Mouse (Mus musculus) myocyte (in vitro differentiated cells): ENCODE results near the gene Ppp4r1. TPM values are rescaled to one million over a fixed set of nuclear protein-coding genes. Genes with fewer than 3 reads are reported as not detected.

Experiments used
- H3K27me3 ChIP-seq: one replicate; pipeline ENCODE4 v1.6.1; 2011; ENCODE audit not compliant: control insufficient read depth, insufficient read depth, insufficient read length
- H3K36me3 ChIP-seq: one replicate; pipeline ENCODE4 v1.6.1; 2011; ENCODE audit not compliant: control insufficient read depth, insufficient read depth
- H3K4me2 ChIP-seq: one replicate; pipeline ENCODE4 v1.6.1; 2011; ENCODE audit warnings: low read depth, control low read depth
- H3K4me3 ChIP-seq: one replicate; pipeline ENCODE4 v1.5.1; 2011; ENCODE audit warnings: mild to moderate bottlenecking, control low read depth, moderate library complexity
- H3K79me2 ChIP-seq: one replicate; pipeline ENCODE4 v1.6.1; 2011; ENCODE audit not compliant: control insufficient read depth, insufficient read depth
- H3ac ChIP-seq: one replicate; pipeline ENCODE4 v1.6.1; 2011; ENCODE audit not compliant: control insufficient read depth, insufficient read length
- CEBPB ChIP-seq: IDR thresholded peaks from 2 replicates; pipeline ENCODE4 v1.6.1; 2011; ENCODE audit warnings: mild to moderate bottlenecking, moderate library complexity; ENCODE audit not compliant: poor library complexity, insufficient read depth, severe bottlenecking
- E2F4 ChIP-seq: IDR thresholded peaks from one replicate; pipeline ENCODE4 v1.6.1; 2011; ENCODE audit warnings: mild to moderate bottlenecking, control low read depth, moderate library complexity; ENCODE audit not compliant: insufficient read depth
- MAX ChIP-seq: IDR thresholded peaks from one replicate; pipeline ENCODE4 v1.6.1; 2011; ENCODE audit warnings: low read depth, mild to moderate bottlenecking, control low read depth
- MYOD1 ChIP-seq, 3 experiments: IDR thresholded peaks; one replicate each; pipeline ENCODE4 v1.6.1; 2011; ENCODE audit warnings: control low read depth in 2 of 3, low read depth in 2 of 3, mild to moderate bottlenecking in 2 of 3, moderate library complexity in 1 of 3; ENCODE audit not compliant: insufficient read length in 2 of 3, control insufficient read depth in 1 of 3
- MYOG ChIP-seq, 3 experiments: IDR thresholded peaks; one replicate each; pipeline ENCODE4 v1.6.1; 2011; ENCODE audit warnings: control low read depth in 2 of 3, low read depth in 2 of 3, mild to moderate bottlenecking in 2 of 3; ENCODE audit not compliant: insufficient read length in 2 of 3, control insufficient read depth in 1 of 3, insufficient read depth in 1 of 3
- POLR2A ChIP-seq: IDR thresholded peaks from one replicate; pipeline ENCODE4 v1.6.1; 2011; ENCODE audit warnings: low read depth, mild to moderate bottlenecking, control low read depth, moderate library complexity; ENCODE audit not compliant: insufficient read length
- POLR2AphosphoS2 ChIP-seq: IDR thresholded peaks from one replicate; pipeline ENCODE4 v1.6.1; 2011; ENCODE audit warnings: low read depth, control low read depth; ENCODE audit not compliant: insufficient read length
- REST ChIP-seq: IDR thresholded peaks from one replicate; pipeline ENCODE4 v1.6.1; 2011; ENCODE audit warnings: mild to moderate bottlenecking, control low read depth, moderate library complexity; ENCODE audit not compliant: insufficient read depth, insufficient read length
- SRF ChIP-seq: IDR thresholded peaks from one replicate; pipeline ENCODE4 v1.6.1; 2011; ENCODE audit warnings: low read depth; ENCODE audit not compliant: control insufficient read depth, insufficient read length
- TCF12 ChIP-seq: IDR thresholded peaks from one replicate; pipeline ENCODE4 v1.6.1; 2011; ENCODE audit warnings: mild to moderate bottlenecking, control low read depth; ENCODE audit not compliant: poor library complexity, insufficient read depth, severe bottlenecking
- TCF3 ChIP-seq: IDR thresholded peaks from one replicate; pipeline ENCODE4 v1.6.1; 2011; ENCODE audit warnings: low read depth, control low read depth; ENCODE audit not compliant: insufficient read length
- USF1 ChIP-seq: IDR thresholded peaks from one replicate; pipeline ENCODE4 v1.6.1; 2011; ENCODE audit warnings: low read depth, mild to moderate bottlenecking, control low read depth, moderate library complexity
- polyA plus RNA-seq: library from polyadenylated mRNA; unstranded; fragments of >200 nt; fragmentation: generic; extraction: Trizol; gene quantifications from one replicate; pipeline ENCODE4 v1.2.1, GENCODE M21; 2012; ENCODE audit warnings: missing spikeins

Ppp4r1 gene
- polyA plus RNA-seq, 1 experiment, result 44.9 TPM

- no peak overlapping the region for H3K4me2 ChIP-seq
- H3K27me3 ChIP-seq, result no peaks in the 10 kb centered on the region
- no peak overlapping the region for H3ac ChIP-seq
- no peak overlapping the region for H3K4me3 ChIP-seq
- TF ChIP-seq MYOG (IDR thresholded peaks at IDR 0.05; ENCODE audit: control insufficient read depth in 1 of 3, insufficient read depth in 1 of 3, insufficient read length in 2 of 3, low read depth in 2 of 3), result no peak
- no peak for TF ChIP-seq USF1
- no peak for TF ChIP-seq SRF
- no peak for TF ChIP-seq TCF12
- no peak for TF ChIP-seq MAX
- TF ChIP-seq POLR2AphosphoS2, result no peak
- TF ChIP-seq REST, result no peak
- no peak for TF ChIP-seq CEBPB
- no peak for TF ChIP-seq E2F4
- TF ChIP-seq MYOD1 (IDR thresholded peaks at IDR 0.05; ENCODE audit: control insufficient read depth in 1 of 3, insufficient read length in 2 of 3, low read depth in 2 of 3), result no peak
- TF ChIP-seq POLR2A, result no peak
- TF ChIP-seq TCF3, result no peak
- peaks cover 42% of the 10 kb centered on the region for H3K79me2 ChIP-seq
- peaks cover 56% of the 10 kb centered on the region for H3K36me3 ChIP-seq
Observed at GRCm38 (mm10) chr17:65811032-65811431, 28.7 kb downstream of the Ppp4r1 start.

GRCm38 (mm10) chr17:65813763-65814162 lies 31.4 kb downstream of the Ppp4r1 start:
- no peak for TF ChIP-seq USF1
- no peak for TF ChIP-seq REST
- TF ChIP-seq POLR2AphosphoS2, result no peak
- no peak for TF ChIP-seq MYOD1 (IDR thresholded peaks at IDR 0.05; ENCODE audit: control insufficient read depth in 1 of 3, insufficient read length in 2 of 3, low read depth in 2 of 3)
- no peak for TF ChIP-seq MAX
- no peak for TF ChIP-seq TCF12
- TF ChIP-seq SRF, result no peak
- TF ChIP-seq POLR2A, result no peak
- no peak for TF ChIP-seq TCF3
- no peak for TF ChIP-seq MYOG (IDR thresholded peaks at IDR 0.05; ENCODE audit: control insufficient read depth in 1 of 3, insufficient read depth in 1 of 3, insufficient read length in 2 of 3, low read depth in 2 of 3)
- TF ChIP-seq E2F4, result no peak
- TF ChIP-seq CEBPB, result no peak
- Histone ChIP-seq H3K36me3 (peaks cover 74% of the 10 kb centered on the region), H3ac (no peak overlapping the region), H3K27me3 (no peaks in the 10 kb centered on the region), H3K4me3 (no peak overlapping the region), H3K4me2 (no peak overlapping the region), H3K79me2 (peaks cover 35% of the 10 kb centered on the region)

- peaks cover 60% of the 10 kb centered on the region for H3K36me3 ChIP-seq
- H3ac ChIP-seq, result no peak overlapping the region
- no peak overlapping the region for H3K4me2 ChIP-seq
Observed at GRCm38 (mm10) chr17:65820197-65820596, 37.8 kb downstream of the Ppp4r1 start.

GRCm38 (mm10) chr17:65822423-65822822 lies 40.0 kb downstream of the Ppp4r1 start:
- Histone ChIP-seq H3K27me3 (no peaks in the 10 kb centered on the region), H3K36me3 (peaks cover 51% of the 10 kb centered on the region), H3ac (no peak overlapping the region), H3K4me2 (no peak overlapping the region), H3K79me2 (peaks cover 40% of the 10 kb centered on the region), H3K4me3 (no peak overlapping the region)
- TF ChIP-seq MYOD1 (IDR thresholded peaks at IDR 0.05; ENCODE audit: control insufficient read depth in 1 of 3, insufficient read length in 2 of 3, low read depth in 2 of 3) (no peak), TCF12 (no peak), MAX (no peak), USF1 (no peak), CEBPB (no peak), POLR2A (no peak), TCF3 (no peak), MYOG (IDR thresholded peaks at IDR 0.05; ENCODE audit: control insufficient read depth in 1 of 3, insufficient read depth in 1 of 3, insufficient read length in 2 of 3, low read depth in 2 of 3) (no peak), SRF (no peak), POLR2AphosphoS2 (no peak)

More at GRCm38 (mm10) chr17:65820197-65820596, 37.8 kb downstream of the Ppp4r1 start:
- TF ChIP-seq CEBPB (no peak), SRF (no peak), MYOG (IDR thresholded peaks at IDR 0.05; ENCODE audit: control insufficient read depth in 1 of 3, insufficient read depth in 1 of 3, insufficient read length in 2 of 3, low read depth in 2 of 3) (no peak), MYOD1 (IDR thresholded peaks at IDR 0.05; ENCODE audit: control insufficient read depth in 1 of 3, insufficient read length in 2 of 3, low read depth in 2 of 3) (no peak), E2F4 (no peak), REST (no peak), USF1 (no peak), MAX (no peak)
- no peak overlapping the region for H3K4me3 ChIP-seq
- peaks cover 41% of the 10 kb centered on the region for H3K79me2 ChIP-seq
- no peaks in the 10 kb centered on the region for H3K27me3 ChIP-seq
